Mouse (Mus musculus) cerebellum, postnatal 14 days (tissue): ENCODE data around the gene Scly.
A peak's percentile ranks its signal among the peaks of the same experiment; 100 is the strongest.

Experiments
- DNase-seq, 2 experiments: peaks; one replicate each; pipeline ENCODE4 v3.0.0; 2021; ENCODE audit warnings: mixed read lengths in 2 of 2

Scly gene

DNA sequence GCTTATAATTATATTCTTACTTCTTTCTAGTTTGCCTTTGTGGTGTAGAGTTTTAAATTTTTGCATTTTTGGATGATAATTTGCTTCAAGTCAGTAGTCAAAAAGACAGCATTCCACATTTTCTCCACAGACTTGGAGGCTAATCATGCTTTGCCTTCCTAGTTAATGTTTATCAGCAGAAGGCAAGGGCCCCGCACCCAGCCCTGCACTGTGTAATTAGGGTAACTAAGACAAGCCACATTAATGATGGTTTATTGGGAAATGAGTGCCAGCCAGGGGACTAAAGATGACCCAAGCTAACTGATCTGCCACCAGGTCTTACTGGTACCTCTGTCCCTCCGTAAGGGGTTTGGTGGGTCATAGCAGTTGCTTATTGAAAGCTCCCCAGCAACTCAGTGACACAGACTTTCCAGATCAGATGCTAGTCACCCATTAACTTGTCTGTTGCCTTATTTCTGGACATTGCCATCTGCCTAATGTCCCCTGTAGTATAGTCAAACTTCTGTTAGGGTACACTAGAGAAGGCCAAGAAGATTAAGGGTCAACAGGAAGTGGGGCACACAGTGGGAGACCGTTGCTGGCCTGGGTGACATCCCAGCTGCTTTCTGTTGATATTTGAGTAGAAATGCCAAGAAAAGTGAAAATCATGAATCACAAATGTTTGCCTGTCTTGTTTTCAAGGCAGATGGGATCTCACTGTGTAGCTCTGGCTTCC, 3.2 kb downstream of the Scly start:
- no peak for DNase-seq

GRCm38 (mm10) chr1:91302021-91302420, 3.9 kb downstream of the Scly start:
- DNase-seq = no peak

DNA sequence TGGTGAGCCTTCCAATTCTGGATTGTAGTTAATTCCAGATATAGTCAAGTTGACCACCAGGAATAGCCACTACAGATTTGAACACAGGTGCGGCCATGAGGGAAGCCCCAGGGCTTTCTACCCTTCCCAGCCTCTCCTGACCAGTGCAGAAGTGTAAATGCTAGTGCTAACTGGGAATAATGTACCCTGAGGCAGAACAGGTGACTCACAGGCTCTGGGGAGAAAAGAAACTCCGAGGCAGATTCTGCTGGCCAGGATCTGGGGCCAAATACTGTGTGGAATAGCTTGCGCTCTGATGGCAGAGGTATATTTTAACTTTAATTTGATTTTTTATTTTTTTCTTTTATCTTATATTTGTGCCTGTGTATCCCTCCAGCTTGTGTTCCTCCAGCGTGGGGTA, 6.5 kb downstream of the Scly start:
- no peak for DNase-seq

DNA sequence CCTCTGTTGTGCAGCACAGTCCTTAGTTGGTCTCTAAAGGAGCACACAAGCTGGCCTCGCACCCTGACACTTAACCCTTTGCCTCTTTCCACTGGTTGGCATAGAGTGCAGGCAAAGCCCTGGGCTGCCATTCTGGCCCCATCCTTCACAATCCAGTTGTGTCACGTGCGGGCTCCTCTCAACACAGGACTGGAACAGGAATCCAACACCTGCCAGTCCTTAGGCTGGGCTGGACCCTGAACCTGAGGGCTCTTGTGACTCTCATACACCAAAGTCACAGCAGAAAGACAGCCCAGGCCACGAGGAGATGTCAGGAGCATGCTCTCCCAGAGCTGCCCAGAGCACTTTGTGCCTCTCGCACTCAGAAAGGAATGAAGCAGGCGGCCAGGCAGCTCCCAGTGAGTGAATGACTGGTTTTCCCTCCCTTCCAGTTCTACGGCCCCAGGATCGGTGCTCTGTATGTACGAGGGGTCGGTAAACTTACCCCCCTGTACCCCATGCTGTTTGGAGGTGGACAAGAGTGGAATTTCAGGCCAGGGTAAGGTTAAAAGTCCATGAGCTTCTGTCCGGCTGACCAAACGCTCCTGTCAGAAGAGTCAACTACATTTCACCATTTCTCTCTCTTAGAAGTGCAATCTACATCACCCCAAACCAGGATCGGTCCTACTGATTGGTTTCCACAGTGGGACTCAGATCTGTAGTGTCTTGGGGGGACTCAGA, 11.4 kb downstream of the Scly start:
- DNase-seq = no peak

DNA sequence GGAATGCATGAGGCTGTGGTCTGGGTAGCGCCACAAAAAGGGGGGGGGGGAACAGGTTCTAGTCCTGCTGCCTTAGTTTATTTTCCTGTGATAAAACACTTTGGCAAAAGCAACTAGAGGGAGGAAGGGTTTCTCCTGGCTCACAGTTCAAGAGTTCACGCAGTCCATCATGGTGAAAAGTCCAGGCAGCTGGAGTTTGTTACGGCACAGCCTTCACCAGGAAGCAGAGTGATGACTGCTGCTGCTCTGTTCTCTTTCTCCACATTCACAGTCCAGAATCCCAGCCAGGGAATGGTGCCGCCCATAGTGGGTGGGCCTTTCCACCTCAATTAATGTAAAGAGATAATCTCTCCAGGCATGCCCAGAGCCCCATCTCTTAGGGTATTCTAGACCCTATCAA, 14.1 kb downstream of the Scly start:
- DNase-seq = no peak

DNA sequence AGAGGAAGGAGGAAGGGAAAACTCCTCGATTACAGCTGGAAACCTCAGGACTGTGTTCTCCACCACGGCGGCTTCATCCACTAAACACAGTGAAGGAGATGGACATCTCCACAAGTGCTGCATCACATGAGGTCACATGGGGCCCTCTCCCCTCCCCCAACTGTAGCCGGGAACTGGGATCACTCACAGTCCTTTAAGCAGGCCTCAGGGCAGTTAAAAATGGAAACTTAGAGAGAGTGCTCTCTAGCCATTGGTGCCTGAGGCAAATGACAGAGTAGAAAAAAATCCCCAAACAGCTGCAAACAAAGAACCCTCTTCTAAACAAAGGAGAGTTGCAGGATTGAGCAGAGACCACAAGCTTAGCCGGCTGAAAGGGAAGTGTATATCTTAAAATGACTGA, 15.1 kb downstream of the Scly start:
- no peak for DNase-seq

DNA sequence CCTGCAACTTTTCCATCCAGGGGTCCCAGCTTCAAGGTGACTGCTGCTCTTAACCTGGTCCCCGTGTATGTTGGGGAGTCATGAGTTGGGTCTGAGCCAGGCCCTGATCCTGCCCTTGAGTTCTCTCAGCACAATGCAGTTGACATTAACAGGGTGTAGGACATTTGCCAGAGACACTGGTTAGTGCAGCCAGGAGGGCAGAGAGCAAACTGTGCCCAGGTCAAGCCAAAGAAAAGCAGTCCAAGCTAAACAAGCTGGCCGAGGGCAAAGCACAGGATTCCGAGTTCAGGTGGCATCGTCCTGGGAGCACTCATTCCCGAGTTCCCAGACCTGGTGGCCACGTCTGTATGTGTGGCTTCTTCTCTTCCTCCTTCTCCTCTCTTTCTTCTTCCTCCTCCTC, 19.5 kb downstream of the Scly start:
- DNase-seq = no peak

DNA sequence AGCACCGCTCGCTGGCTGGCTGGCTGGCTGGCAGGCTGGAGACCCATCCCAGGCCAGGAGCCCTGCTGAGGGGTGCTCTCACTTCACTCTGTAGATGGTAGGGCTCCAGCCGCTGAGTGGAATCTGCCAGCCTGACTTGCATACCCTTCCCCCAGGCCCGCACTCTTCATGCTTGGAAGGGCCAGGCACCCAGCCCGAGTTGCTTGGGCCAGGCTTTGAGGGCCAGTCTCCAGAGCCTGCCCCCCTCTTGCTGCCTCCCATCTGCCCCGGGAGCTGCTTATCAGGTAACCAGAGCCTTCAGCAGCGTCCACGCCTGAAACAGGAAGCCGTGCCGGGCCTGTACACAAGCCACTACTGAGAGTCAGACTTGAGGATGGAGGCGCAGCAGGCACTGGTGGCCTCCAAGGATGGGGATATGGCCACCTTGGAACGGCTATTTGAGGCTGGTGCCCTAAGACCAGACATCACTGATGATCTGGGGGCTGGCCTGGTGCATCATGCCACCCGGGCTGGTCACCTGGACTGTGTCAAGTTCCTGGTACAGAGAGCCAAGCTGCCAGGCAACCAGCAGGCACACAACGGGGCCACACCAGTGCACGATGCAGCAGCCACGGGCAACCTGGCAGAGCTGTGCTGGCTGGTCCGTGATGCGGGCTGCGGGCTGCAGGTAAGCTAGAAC, 23.8 kb downstream of the Scly start, which contains the start of gene Espnl:
Gene Espnl (plus strand): TSS at position 316 of the 679 bp plus-strand sequence.
- peak; percentile 53 to 56 for DNase-seq

DNA sequence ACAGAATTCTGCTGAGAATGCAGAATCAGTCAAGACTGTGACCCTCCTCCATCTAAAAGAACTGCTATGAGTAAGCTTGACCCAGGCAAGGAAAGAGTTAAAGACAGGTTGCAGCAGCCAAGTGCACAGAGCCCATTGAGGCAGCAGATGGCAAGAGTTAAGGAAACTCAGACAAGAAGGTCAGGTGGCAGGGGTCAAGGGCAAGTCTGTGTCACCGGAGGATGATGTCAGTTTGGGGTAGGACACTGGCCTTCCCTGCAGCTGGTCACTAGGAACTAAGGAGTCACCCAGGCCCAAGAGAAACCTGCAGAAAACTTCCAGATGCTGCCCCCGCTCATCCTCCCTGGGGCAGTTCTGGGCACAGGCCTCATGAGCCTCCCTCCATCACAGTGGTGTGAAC, 26.5 kb downstream of the Scly start:
- DNase-seq = no peak

DNA sequence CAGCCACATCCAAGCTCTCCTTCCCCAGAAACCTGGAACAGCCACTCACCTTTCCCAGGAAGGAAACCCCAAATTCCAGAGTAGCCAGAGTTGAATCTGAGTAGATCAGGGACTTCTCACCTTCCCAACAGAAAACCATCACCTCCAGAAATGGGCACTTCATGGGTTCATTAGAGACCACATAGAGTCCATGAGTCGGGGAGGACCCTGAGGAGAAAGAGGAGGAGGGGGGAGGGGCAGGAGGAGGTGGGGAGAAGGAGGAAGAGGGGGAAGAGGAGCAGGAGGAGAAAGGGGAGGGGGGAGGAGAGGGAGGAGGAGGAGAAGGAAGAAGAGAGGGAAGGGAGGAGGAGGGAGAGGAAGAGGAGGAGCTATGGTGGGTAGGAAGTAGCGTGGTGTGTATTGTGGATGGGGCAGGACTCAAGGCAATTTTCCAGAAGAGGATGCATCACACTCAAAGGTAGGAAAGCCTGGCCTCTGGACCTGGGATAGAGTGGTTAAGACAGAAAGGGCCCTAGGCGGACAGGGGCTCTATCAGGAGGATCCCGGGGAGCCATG, 27.4 kb downstream of the Scly start:
- no peak for DNase-seq

- no peak for DNase-seq
Measured at GRCm38 (mm10) chr1:91332102-91332501, 34.0 kb downstream of the Scly start.

DNA sequence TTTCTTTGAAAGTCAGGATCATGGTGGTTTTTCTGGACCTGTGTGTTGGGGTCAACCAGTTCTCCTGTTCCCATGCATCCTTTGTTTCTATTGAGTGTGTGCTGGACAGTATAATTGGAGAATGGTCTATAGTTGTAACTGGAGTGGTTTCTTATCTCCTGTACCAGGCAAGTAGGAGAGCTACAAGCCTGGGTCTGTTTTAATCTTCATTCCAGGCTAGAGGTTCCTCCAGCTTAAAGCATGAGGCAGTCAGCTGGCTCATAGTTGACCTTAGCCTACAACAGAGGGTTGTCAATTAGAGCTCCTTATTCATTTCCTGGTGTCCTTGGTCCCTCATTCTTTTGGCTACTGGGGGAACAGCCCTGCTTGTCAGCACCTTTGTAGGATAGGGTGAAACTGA, 35.4 kb downstream of the Scly start:
- DNase-seq = no peak

- DNase-seq = no peak
Measured at GRCm38 (mm10) chr1:91337355-91337754, 39.2 kb downstream of the Scly start.

DNA sequence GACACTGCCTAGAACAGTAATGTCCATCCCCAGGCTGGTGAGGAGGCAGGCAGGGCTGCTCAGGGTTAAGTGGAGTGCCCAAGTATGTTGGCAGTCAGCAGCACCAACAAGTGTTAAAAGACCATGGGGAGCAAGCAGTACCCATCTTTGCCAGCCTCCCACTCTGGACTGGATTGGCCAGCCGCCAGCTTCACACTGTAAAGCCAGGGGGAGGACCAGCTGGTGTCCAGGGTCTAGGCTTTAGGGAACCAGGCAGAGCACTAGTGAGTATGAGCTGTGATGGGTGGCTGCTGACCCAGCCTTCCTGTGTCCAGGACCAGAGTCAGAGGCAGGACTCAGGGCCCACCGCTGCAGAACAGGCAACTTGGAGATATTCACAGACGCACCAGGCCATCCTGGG, 45.9 kb downstream of the Scly start:
- peak; percentile 26 to 54 for DNase-seq

DNA sequence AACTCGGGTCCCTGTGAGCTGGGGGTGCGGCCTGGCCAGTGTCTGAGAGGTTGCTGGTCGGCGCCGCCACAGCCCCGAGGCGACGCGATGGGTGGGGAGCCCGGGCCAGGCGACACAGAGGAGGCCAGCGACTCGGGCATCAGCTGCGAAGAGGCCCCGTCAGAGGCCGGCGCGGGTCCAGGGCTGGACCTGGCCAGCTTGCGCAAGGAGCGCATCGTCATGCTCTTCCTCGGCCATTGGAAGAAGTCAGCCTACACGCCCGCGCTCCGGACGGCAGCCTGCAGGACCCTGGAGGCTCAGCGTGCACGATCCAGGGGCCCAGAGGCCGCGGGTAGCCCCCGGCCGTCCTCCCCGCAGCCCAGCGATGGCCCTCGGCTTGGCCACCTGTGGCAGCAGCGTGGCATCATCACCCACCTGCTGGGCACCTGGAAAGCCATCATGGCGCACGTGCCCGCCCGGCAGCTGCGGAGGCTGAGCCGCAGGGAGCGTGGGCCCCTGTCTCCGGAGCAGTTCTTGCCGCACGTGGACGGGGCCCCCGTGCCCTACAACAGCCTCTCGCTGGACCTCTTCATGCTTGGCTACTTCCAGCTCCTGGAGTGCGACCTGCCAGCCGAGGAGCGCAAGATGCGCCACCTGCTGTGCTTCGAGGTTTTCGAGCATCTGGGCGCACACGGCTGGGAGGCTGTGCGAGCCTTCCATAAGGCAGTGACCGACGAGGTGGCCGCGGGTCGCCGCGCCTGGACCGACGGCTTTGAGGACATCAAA, 47.0 kb downstream of the Scly start:
- DNase-seq = peak; percentile 52 to 54

DNA sequence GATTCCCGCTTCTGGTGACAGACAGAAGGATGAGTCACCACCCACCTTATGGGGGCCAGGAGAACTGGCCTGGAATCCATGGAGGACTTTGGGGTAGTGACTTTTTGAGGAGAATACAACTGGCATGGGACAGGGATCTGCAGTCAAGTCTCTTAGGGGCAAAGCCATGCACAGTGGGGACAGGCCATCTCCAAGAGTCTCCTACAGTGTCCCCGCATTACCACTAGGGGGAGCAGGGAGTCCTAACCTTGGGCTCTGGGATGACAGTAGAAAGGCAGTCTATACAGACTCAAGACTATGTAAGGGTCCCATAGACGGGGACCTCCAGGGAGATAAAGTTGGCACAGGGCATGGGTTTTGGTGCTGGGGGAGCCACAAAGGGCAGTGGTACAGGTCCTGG, 48.8 kb downstream of the Scly start:
- DNase-seq = peak; percentile 79 to 81

DNA sequence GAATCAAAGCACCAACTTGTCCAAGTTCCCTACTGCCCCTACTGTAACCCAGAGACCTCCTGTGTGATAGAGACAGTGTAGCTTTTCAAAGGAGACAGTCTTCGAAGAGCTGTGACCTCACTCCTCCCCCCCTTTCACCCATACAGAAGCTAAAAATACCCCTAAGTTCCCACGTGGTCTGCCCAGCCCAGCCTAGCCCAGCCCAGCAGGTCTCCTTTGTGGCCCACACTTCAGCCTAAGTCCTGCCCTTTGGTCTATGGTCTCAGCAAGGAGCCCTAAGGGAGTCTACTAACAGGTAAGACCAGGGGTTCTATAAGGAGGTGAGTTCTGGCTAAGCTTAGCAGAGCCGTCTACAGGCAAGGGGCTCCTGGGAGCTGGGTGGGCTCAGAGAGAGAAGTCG, 52.7 kb downstream of the Scly start, which contains the start of gene Klhl30:
Gene Klhl30 (plus strand): TSS at position 176 of the 400 bp plus-strand sequence.
- DNase-seq = no peak

- DNase-seq = no peak
Measured at GRCm38 (mm10) chr1:91351249-91351648, 53.1 kb downstream of the Scly start.

- no peak for DNase-seq
Measured at GRCm38 (mm10) chr1:91352277-91352676, 54.1 kb downstream of the Scly start.

DNA sequence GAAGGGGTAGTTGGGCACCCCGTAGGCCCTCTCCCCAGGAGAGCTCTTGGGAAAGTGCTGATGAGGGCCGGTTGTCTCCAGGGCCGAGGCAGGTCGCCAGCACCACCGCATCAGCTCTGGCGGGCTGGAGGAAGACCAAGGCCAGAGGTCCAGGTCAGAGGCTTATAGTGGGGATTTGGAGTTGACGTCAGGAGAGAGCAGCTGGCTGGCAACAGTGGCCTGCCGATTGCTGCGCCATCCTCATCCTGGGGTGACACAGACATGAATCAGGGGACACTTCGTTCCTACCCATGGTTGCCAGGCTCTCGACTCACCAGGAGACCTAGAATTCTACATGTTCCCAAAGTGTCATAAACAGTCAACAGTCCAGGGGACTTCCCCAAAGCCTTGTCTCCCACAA, 58.0 kb downstream of the Scly start:
- DNase-seq = no peak

GRCm38 (mm10) chr1:91362113-91362512, 64.0 kb downstream of the Scly start:
- no peak for DNase-seq

DNA sequence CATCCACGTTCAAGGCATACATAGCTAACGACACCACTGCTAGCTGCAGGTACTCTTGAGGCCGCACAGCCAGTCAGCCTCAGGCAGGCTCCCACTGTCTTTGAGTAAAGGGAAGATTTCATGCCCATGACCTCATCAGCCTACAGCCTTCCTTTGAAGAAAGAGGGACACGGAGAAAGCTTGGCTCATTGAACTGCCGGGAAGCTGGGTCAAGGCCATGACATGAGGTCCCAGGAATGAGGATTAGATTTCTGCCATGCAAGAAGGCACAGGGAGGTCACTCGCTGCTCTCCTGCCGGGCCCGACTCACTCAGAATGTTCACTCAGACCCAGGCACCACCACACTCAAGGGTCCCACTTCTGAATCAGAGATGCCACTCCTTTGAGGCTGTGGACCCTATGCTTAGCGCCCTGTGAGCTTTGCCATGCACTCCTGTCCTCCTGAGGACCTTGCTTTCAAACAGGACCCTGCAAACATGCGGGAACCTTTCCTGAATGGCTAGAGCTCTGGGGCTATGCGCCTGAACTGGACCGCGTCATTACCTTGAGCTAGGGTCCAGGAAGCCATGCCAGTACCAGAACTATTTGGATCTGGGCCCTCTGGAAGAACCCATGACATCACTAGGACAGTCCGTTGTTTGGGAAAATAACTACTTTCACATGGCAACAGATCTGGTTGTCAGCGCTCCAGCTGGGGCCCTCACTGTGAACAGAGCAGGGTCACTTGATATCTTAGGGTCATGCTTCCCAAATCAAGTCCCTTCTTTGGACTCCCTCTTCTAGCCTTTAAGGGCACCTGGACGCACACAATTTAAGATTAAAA, 66.9 kb downstream of the Scly start:
- no peak for DNase-seq
